Comparison of ENCODE assay signal across 14 mouse cellular contexts in genomic region chr14:102514527-102514926, GRCm38 (mm10).
"Had no signal": no experiment of that assay in that cellular context is flagged by ENCODE, and none has a peak within 500 bp of the region (broad histone marks: within the 10 kb centered on the region; RNA-seq: fewer than 3 reads in every experiment).

No protein-coding gene starts in this region.

- H3K27ac ChIP-seq: hindbrain, embryonic 13.5 days; hindbrain, postnatal 0 days; limb, embryonic 15.5 days; liver, embryonic 12.5 days; midbrain, embryonic 12.5 days; neural tube, embryonic 13.5 days had no signal

- H3K4me1 ChIP-seq: liver, embryonic 12.5 days; midbrain, embryonic 12.5 days had no signal

- H3K4me2 ChIP-seq: hindbrain, embryonic 13.5 days; limb, embryonic 15.5 days; liver, embryonic 12.5 days; midbrain, embryonic 12.5 days; neural tube, embryonic 13.5 days had no signal

- ATAC-seq: hindbrain, postnatal 0 days; liver, embryonic 12.5 days; midbrain, embryonic 16.5 days had no signal

- H3K9ac ChIP-seq: hindbrain, embryonic 13.5 days; limb, embryonic 15.5 days; liver, embryonic 12.5 days; midbrain, embryonic 12.5 days; neural tube, embryonic 13.5 days had no signal

- DNase-seq: kidney, postnatal 36 days; layer of hippocampus, adult 9-11 months; layer of hippocampus, postnatal 36 days; retina, postnatal 1 day; right cerebral cortex, postnatal 4 days; spleen, adult 18-20 months; thymus, postnatal 36 days had no signal

- H3K27me3 ChIP-seq: hindbrain, embryonic 13.5 days; limb, embryonic 15.5 days; liver, embryonic 12.5 days; midbrain, embryonic 12.5 days; neural tube, embryonic 13.5 days had no signal

- H3K9me3 ChIP-seq: hindbrain, embryonic 13.5 days; limb, embryonic 15.5 days; liver, embryonic 12.5 days; midbrain, embryonic 12.5 days; neural tube, embryonic 13.5 days had no signal

- H3K36me3 ChIP-seq: hindbrain, embryonic 13.5 days; limb, embryonic 15.5 days; liver, embryonic 12.5 days; midbrain, embryonic 12.5 days; neural tube, embryonic 13.5 days had no signal

- H3K4me3 ChIP-seq: hindbrain, embryonic 13.5 days; limb, embryonic 15.5 days; liver, embryonic 12.5 days; midbrain, embryonic 12.5 days; neural tube, embryonic 13.5 days had no signal
